Mouse (Mus musculus) left cerebral cortex, adult 2 months (tissue): ENCODE data around the gene Amdhd2. TPM values are rescaled to one million over a fixed set of nuclear protein-coding genes. Genes with fewer than 3 reads are reported as not detected.

Experiments used
- DNase-seq, 2 experiments: peaks; one replicate each; pipeline ENCODE4 v3.0.0; 2021 to 2022; ENCODE audit warnings: low spot score in 2 of 2, mixed read lengths in 1 of 2; ENCODE audit errors: extremely low spot score in 1 of 2
- H3K27ac ChIP-seq: fragments of 200-600 bp; 2 replicates; pipeline ENCODE4 v1.8.1; 2022
- H3K4me3 ChIP-seq: fragments of 200-600 bp; 2 replicates; pipeline ENCODE4 v1.8.1; 2022
- CTCF ChIP-seq: fragments of 200-600 bp; IDR thresholded peaks from 2 replicates; pipeline ENCODE4 v1.8.1; 2022; ENCODE audit warnings: antibody characterized with exemption, mild to moderate bottlenecking, moderate library complexity
- intact Hi-C: fragments of 180-260 bp; cut with DNase I; formaldehyde crosslinking; loops from one replicate; pipeline ENCODE4 v1.15.1; 2025
- total RNA-seq, 2 experiments: library from RNA; stranded (reverse); gene quantifications; 2 replicates each; pipeline ENCODE4 v1.2.3; 2021

Gene Amdhd2
- total RNA-seq, 2 experiments from 2014 or later, result 29.2 to 32.0 TPM

- Histone ChIP-seq H3K27ac (peak overlapping the region; percentile 100), H3K4me3 (peak overlapping the region; percentile 98)
- DNase-seq, result peak; percentile 76
- TF ChIP-seq CTCF, result no peak
- intact Hi-C loops, result loop anchor here (2.0 kb wide), 1 partner anchor 36 kb away; the partner anchor contains the start of gene Tbc1d24
Observed at GRCm38 (mm10) chr17:24168590-24169277, 5.2 kb upstream of the Amdhd2 start.

GRCm38 (mm10) chr17:24167891-24168505 is 4.4 kb upstream of the Amdhd2 start:
- Histone ChIP-seq H3K4me3 (peak overlapping the region; percentile 98), H3K27ac (peak overlapping the region; percentile 100)
- no peak for TF ChIP-seq CTCF
- no peak for DNase-seq
- intact Hi-C loops, result loop anchor here (2.0 kb wide), 1 partner anchor 37 kb away; the partner anchor contains the start of gene Tbc1d24

DNA sequence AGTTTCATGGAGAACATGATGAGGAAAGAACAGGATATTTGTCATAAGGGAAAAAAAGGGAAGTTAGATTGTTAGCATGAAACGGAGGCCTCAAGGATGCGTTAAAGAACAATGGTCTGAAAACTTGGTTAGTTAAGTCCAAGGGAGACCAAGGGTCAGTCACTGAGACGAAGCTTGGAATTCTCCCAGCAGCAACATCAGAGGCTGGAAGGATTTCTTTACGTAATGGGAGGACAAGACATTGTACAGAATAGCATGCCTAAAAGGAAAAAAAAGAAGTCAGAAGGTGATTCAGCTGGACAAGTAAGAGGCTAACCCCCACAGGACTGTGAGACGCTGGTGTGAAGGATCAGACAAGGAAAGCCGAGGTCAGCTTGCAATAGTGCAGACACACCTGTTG is 3.6 kb upstream of the Amdhd2 start:
- no peak for DNase-seq
- H3K27ac ChIP-seq, result no peak overlapping the region
- H3K4me3 ChIP-seq, result peak overlapping the region; percentile 98
- intact Hi-C loops, result no loop called here
- TF ChIP-seq CTCF, result no peak

DNA sequence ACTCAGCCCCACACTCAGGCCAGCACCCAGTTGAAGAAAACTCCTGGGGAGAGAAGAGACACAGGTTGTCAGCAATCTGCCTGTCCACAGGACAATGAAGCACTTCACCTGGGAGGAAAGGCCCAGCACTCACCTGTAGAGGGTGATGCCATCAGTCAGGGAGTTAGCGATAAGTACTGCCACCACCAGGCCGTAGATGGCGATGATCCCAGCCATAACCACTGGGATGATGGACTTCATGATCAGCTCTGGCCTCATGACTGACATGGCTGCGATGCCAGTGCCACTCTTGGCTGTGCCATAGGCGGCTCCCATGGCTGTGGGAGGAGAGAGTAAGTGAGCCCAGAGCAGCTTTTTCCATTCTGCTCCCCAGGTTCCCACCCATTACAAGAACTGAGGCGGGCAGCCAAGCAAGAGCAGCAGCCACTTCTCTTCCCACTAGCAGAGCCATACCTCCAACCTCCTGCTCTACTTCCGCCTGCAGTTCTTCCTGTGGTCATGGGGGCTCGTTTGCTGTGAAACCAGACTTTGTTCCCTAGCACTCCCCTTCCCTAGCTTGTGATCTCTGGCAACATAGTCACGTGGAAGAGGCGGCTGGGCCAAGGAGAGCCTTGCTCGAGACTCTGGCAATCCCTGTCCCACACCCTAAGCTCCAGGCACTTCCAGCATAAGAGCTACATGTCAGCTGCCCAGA is 1.1 kb upstream of the Amdhd2 start:
- no peak for DNase-seq
- no peak; the same call in 1 of the 2 replicates for TF ChIP-seq CTCF
- intact Hi-C loops, result no loop called here

GRCm38 (mm10) chr17:24162584-24163175 is 886 bp downstream of the Amdhd2 start:
- TF ChIP-seq CTCF, result no peak
- no peak for DNase-seq
- H3K27ac ChIP-seq, result peak overlapping the region; percentile 95
- intact Hi-C loops, result no loop called here
- H3K4me3 ChIP-seq, result peak overlapping the region; percentile 81

More for the DNA sequence above, 1.1 kb upstream of the Amdhd2 start:
- H3K4me3 ChIP-seq, result no peak overlapping the region
- no peak overlapping the region for H3K27ac ChIP-seq

- intact Hi-C loops, result no loop called here
- no peak overlapping the region for H3K4me3 ChIP-seq
- DNase-seq, result no peak
Observed at GRCm38 (mm10) chr17:24161466-24161865, 2.1 kb downstream of the Amdhd2 start.

DNA sequence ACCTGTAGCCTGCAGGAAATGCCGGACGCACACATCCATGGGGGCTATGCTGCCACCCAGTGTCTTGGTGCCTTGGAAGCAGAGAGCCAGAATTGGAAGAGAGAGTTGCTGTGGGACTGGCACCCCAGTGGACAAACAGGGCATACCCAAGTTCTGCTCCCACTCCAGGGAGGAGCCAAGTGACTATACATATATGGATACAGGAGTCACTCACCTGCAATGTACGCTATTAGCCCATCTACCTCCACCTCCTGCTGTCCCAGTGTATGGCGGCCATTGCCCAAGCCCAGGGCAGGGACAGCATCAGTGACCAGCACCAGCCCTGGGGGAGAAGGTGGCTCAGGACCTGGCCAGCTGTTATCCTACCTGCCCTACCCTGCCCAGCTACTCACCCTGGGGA is 6.0 kb downstream of the Amdhd2 start:
- Histone ChIP-seq H3K4me3 (no peak overlapping the region), H3K27ac (no peak overlapping the region)
- intact Hi-C loops, result no loop called here
- TF ChIP-seq CTCF, result no peak
- DNase-seq, result no peak

More at GRCm38 (mm10) chr17:24161466-24161865, 2.1 kb downstream of the Amdhd2 start:
- TF ChIP-seq CTCF, result no peak
- H3K27ac ChIP-seq, result no peak overlapping the region

DNA sequence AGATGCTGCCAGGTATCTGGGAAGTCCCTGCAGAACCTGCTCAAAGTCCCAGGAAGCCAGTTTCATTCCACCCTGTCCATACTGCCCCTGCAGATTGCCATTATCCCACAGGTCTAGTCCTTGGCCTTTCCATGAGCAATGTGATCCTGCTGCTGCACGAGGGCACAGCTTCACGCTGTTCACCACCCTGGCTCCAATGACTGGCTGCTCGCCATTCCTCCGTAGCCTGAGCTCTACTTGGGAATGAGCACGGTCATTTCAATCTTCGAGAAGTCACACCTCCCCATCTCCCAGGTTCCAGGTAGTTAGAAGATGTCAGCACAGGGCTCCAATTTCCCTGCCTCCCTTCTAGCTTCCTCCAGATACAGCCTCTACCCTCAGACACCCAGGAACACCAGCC is 6.4 kb downstream of the Amdhd2 start:
- intact Hi-C loops, result no loop called here
- Histone ChIP-seq H3K4me3 (no peak overlapping the region), H3K27ac (no peak overlapping the region)
- no peak for TF ChIP-seq CTCF
- DNase-seq, result no peak

DNA sequence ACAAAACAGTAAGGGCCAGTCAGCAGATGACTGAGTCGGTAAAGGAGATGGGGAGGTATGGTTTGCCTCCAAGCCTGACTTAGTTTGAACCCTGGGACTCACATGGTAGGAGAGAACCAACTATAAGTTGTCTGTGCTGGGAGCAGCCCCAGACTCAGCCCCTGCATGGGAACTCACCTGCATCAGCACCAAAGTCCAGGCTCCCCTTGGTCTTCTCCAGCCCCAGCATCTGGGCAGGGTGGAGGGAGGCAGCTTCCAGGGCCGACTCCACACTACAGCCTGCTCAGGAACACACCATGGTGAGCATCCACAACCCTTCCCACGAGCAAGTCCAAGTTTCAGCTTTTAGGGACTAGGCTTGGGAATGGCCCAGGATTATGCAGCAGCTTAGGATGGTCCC is 7.2 kb downstream of the Amdhd2 start:
- Histone ChIP-seq H3K27ac (no peak overlapping the region), H3K4me3 (no peak overlapping the region)
- TF ChIP-seq CTCF, result no peak
- intact Hi-C loops, result no loop called here
- no peak for DNase-seq

- no peak overlapping the region for H3K4me3 ChIP-seq
- DNase-seq, result no peak
- TF ChIP-seq CTCF, result no peak
- no peak overlapping the region for H3K27ac ChIP-seq
- intact Hi-C loops, result no loop called here
Observed at GRCm38 (mm10) chr17:24155742-24156141, 7.8 kb downstream of the Amdhd2 start.

GRCm38 (mm10) chr17:24154463-24154862 is 9.1 kb downstream of the Amdhd2 start:
- Histone ChIP-seq H3K27ac (no peak overlapping the region), H3K4me3 (no peak overlapping the region)
- TF ChIP-seq CTCF, result no peak
- intact Hi-C loops, result loop anchor here (5.0 kb wide), 1 partner anchor 153 kb away; no protein-coding TSS in a partner anchor
- DNase-seq, result no peak
